8 mouse cellular contexts compared by ENCODE assay signal in the genomic region with DNA sequence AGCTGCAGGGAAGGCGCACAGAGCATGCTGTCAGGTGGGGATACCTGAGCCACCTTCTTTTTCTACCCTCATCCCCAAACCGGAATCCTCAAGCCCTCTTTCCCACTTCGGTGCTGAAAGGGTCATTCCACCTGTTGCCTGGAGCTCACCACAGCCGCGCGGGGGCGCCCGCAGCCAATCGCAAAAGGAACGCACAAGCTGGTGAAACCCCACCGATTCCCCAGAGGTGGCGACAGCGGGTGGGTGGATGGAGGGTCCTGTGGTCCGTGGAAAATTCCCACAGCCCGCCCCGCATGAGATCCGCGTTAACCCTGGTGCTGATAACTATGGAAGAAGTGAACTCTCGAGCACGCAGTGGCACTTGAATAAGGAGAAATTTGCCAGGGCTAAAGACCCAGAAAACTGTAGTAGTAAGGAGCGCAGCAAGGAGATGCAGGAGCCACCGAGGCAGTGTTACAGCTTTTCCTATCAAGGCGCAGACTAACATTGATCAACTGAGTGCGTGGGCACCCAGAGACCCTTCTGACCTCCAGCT. TPM values are rescaled to one million over a fixed set of nuclear protein-coding genes. Genes with fewer than 3 reads are reported as not detected.
A peak's percentile ranks its signal among the peaks of the same experiment; 100 is the strongest.
DNase-seq lines count a peak whose midpoint lies in the region; ATAC-seq and TF ChIP-seq lines count a peak whose summit lies in the region.

No protein-coding gene starts in this region.

- no peaks in the 10 kb centered on the region for H3K9me3 ChIP-seq in heart, embryonic 10.5 days
- no peaks in the 10 kb centered on the region for H3K9me3 ChIP-seq in kidney, postnatal 0 days (replicated peaks; ENCODE audit: low read length)
- no peaks in the 10 kb centered on the region for H3K9me3 ChIP-seq in liver, embryonic 14.5 days (ENCODE audit: control insufficient read depth, low read length)

- no peak for ATAC-seq in kidney, postnatal 0 days (replicated peaks; ENCODE audit: low FRiP score, low read depth)
- no peak for ATAC-seq in liver, embryonic 14.5 days (ENCODE audit: insufficient read depth)

- H3K4me1 ChIP-seq in heart, embryonic 10.5 days = peaks cover 33% of the 10 kb centered on the region
- H3K4me1 ChIP-seq in kidney, postnatal 0 days (replicated peaks; ENCODE audit: insufficient read depth, low read length) = peaks cover 4% of the 10 kb centered on the region; the same call in 1 of the 2 replicates
- H3K4me1 ChIP-seq in liver, embryonic 14.5 days (replicated peaks; ENCODE audit: control insufficient read depth in 2 of 2, insufficient read depth in 2 of 2, low read length in 1 of 2) = no peaks in the 10 kb centered on the region

- no peak overlapping the region for H3K9ac ChIP-seq in kidney, postnatal 0 days (ENCODE audit: low read depth, low read length)
- H3K9ac ChIP-seq in liver, embryonic 14.5 days (replicated peaks) = no peak overlapping the region

- TF ChIP-seq EP300 in liver, embryonic 14.5 days (IDR thresholded peaks at IDR 0.05; ENCODE audit: low read depth) = no peak

- WGBS in heart, embryonic 10.5 days = 3% methylated on average over 24 of the region's 24 CpGs
- WGBS in kidney, postnatal 0 days = 1% methylated on average over 24 of the region's 24 CpGs
- WGBS in liver, embryonic 14.5 days (ENCODE audit: insufficient replicate concordance) = 3% methylated on average over 24 of the region's 24 CpGs

- 0 out of 2 replicates have a peak overlapping the region, but pooled peaks have one; percentile 29 for H3K27ac ChIP-seq in heart, embryonic 10.5 days
- H3K27ac ChIP-seq in kidney, postnatal 0 days = no peak overlapping the region
- H3K27ac ChIP-seq in liver, embryonic 14.5 days = no peak overlapping the region

- H3K36me3 ChIP-seq in heart, embryonic 10.5 days = no peaks in the 10 kb centered on the region
- H3K36me3 ChIP-seq in kidney, postnatal 0 days (ENCODE audit: insufficient read depth, low read length) = no peaks in the 10 kb centered on the region
- no peaks in the 10 kb centered on the region for H3K36me3 ChIP-seq in liver, embryonic 14.5 days (replicated peaks; ENCODE audit: control insufficient read depth, insufficient read depth, low read depth)

- peaks cover 91% of the 10 kb centered on the region for H3K27me3 ChIP-seq in heart, embryonic 10.5 days (ENCODE audit: insufficient read depth, poor library complexity, severe bottlenecking)
- H3K27me3 ChIP-seq in kidney, postnatal 0 days (ENCODE audit: insufficient read depth, low read length) = peaks cover 32% of the 10 kb centered on the region
- peaks cover 63% of the 10 kb centered on the region for H3K27me3 ChIP-seq in liver, embryonic 14.5 days (ENCODE audit: control insufficient read depth, insufficient read depth, low read length)

- H3K4me3 ChIP-seq in heart, embryonic 10.5 days = peak overlapping the region; percentile 64
- peak overlapping the region; percentile 47; the same call in 1 of the 2 replicates for H3K4me3 ChIP-seq in kidney, postnatal 0 days (replicated peaks; ENCODE audit: low read depth, low read length)
- H3K4me3 ChIP-seq in liver, embryonic 14.5 days (ENCODE audit: insufficient read depth in 1 of 2, low read depth in 2 of 2, low read length in 2 of 2) = no peak overlapping the region

- DNase-seq in A20 (ENCODE audit: low read depth, low spot score) = peak; percentile 76
- DNase-seq in WW6 (ENCODE audit: low read depth, low spot score) = peak; percentile 86
- peak; percentile 88 for DNase-seq in embryo, embryonic 11 days
- peak; percentile 92 for DNase-seq in heart, embryonic 10.5 days (ENCODE audit: low spot score)
- DNase-seq in kidney, postnatal 0 days (ENCODE audit: low spot score) = peak; percentile 81
- peak in 2 of 3 experiments; percentile 26 to 30 for DNase-seq in liver, embryonic 14.5 days (ENCODE audit: low read depth in 3 of 3, low spot score in 3 of 3)
- peak; percentile 80 for DNase-seq in ovary, postnatal 14 days (ENCODE audit: low spot score)
- DNase-seq in thymus, postnatal 0 days (ENCODE audit: low spot score) = peak; percentile 81

- H3K4me2 ChIP-seq in kidney, postnatal 0 days (ENCODE audit: low read length) = peak overlapping the region; percentile 23
- no peak overlapping the region for H3K4me2 ChIP-seq in liver, embryonic 14.5 days (ENCODE audit: low read depth)

- TF ChIP-seq CTCF in kidney, postnatal 0 days (IDR thresholded peaks at IDR 0.05; ENCODE audit: low read depth) = peak; percentile 92
- TF ChIP-seq CTCF in liver, embryonic 14.5 days (IDR thresholded peaks at IDR 0.05; ENCODE audit: low read depth) = peak; percentile 92

RNA-seq across cellular contexts. Expression of a gene that starts 2.0 kb away (rescaled TPM):
- polyA plus RNA-seq in heart, embryonic 10.5 days (2016; fragmentation: Nextera tagmentation; extraction: Ambion mirVana) = 1.6 and 5.8 TPM in 2 replicates
- polyA plus RNA-seq in kidney, postnatal 0 days (2015; fragmentation: Nextera tagmentation; extraction: Ambion mirVana) = 5.3 and 7.4 TPM in 2 replicates
- 0.18 and 0.30 TPM in 2 replicates for polyA plus RNA-seq in liver, embryonic 14.5 days (2012; rRNA removed)
- 0.18 TPM in 1 of 2 replicates, not detected in the other for polyA plus RNA-seq in liver, embryonic 14.5 days (2014; fragmentation: Nextera tagmentation; extraction: Ambion mirVana)
- polyA plus RNA-seq in thymus, postnatal 0 days (2015; fragmentation: Nextera tagmentation; extraction: Ambion mirVana) = 0.18 TPM in 1 of 2 replicates, not detected in the other

RNA-seq across cellular contexts. Expression of a gene that starts 11.0 kb away (rescaled TPM):
- 6.7 and 9.3 TPM in 2 replicates for polyA plus RNA-seq in heart, embryonic 10.5 days (2016; fragmentation: Nextera tagmentation; extraction: Ambion mirVana)
- 0.24 and 0.28 TPM in 2 replicates for polyA plus RNA-seq in kidney, postnatal 0 days (2015; fragmentation: Nextera tagmentation; extraction: Ambion mirVana)
- 0.07 and 0.13 TPM in 2 replicates for polyA plus RNA-seq in liver, embryonic 14.5 days (2012; rRNA removed)
- 0.67 and 1.0 TPM in 2 replicates for polyA plus RNA-seq in liver, embryonic 14.5 days (2014; fragmentation: Nextera tagmentation; extraction: Ambion mirVana)
- polyA plus RNA-seq in thymus, postnatal 0 days (2015; fragmentation: Nextera tagmentation; extraction: Ambion mirVana) = 0.56 and 0.86 TPM in 2 replicates

RNA-seq across cellular contexts. Expression of a gene that starts 13.8 kb away (rescaled TPM):
- 127 and 134 TPM in 2 replicates for polyA plus RNA-seq in heart, embryonic 10.5 days (2016; fragmentation: Nextera tagmentation; extraction: Ambion mirVana)
- polyA plus RNA-seq in kidney, postnatal 0 days (2015; fragmentation: Nextera tagmentation; extraction: Ambion mirVana) = 122 TPM in 2 replicates
- polyA plus RNA-seq in liver, embryonic 14.5 days (2012; rRNA removed) = 16.9 and 20.4 TPM in 2 replicates
- polyA plus RNA-seq in liver, embryonic 14.5 days (2014; fragmentation: Nextera tagmentation; extraction: Ambion mirVana) = 34.6 and 37.5 TPM in 2 replicates
- polyA plus RNA-seq in thymus, postnatal 0 days (2015; fragmentation: Nextera tagmentation; extraction: Ambion mirVana) = 116 and 120 TPM in 2 replicates

RNA-seq across cellular contexts. Expression of a gene that starts 15.4 kb away (rescaled TPM):
- polyA plus RNA-seq in heart, embryonic 10.5 days (2016; fragmentation: Nextera tagmentation; extraction: Ambion mirVana) = 28.5 and 29.9 TPM in 2 replicates
- polyA plus RNA-seq in kidney, postnatal 0 days (2015; fragmentation: Nextera tagmentation; extraction: Ambion mirVana) = 12.2 and 13.9 TPM in 2 replicates
- 4.0 and 4.3 TPM in 2 replicates for polyA plus RNA-seq in liver, embryonic 14.5 days (2012; rRNA removed)
- polyA plus RNA-seq in liver, embryonic 14.5 days (2014; fragmentation: Nextera tagmentation; extraction: Ambion mirVana) = 4.8 and 5.1 TPM in 2 replicates
- polyA plus RNA-seq in thymus, postnatal 0 days (2015; fragmentation: Nextera tagmentation; extraction: Ambion mirVana) = 1.7 and 2.9 TPM in 2 replicates

RNA-seq across cellular contexts. Expression of a gene that starts 25.5 kb away (rescaled TPM):
- polyA plus RNA-seq in heart, embryonic 10.5 days (2016; fragmentation: Nextera tagmentation; extraction: Ambion mirVana) = 22.7 and 28.2 TPM in 2 replicates
- polyA plus RNA-seq in kidney, postnatal 0 days (2015; fragmentation: Nextera tagmentation; extraction: Ambion mirVana) = 26.5 and 27.4 TPM in 2 replicates
- 29.5 and 30.9 TPM in 2 replicates for polyA plus RNA-seq in liver, embryonic 14.5 days (2012; rRNA removed)
- 20.9 and 25.9 TPM in 2 replicates for polyA plus RNA-seq in liver, embryonic 14.5 days (2014; fragmentation: Nextera tagmentation; extraction: Ambion mirVana)
- 16.5 and 18.7 TPM in 2 replicates for polyA plus RNA-seq in thymus, postnatal 0 days (2015; fragmentation: Nextera tagmentation; extraction: Ambion mirVana)

Comparison
In these comparisons a context has a peak if more than half of its experiments do, and no peak if none do; other contexts are left out.
1. DNase-seq: peak in every context shown above with its lines; median percentile 92 in heart, embryonic 10.5 days; 88 in embryo, embryonic 11 days; 86 in WW6; 81 in kidney, postnatal 0 days; 81 in thymus, postnatal 0 days; 80 in ovary, postnatal 14 days; 76 in A20; 28 in liver, embryonic 14.5 days.
2. H3K4me3 ChIP-seq: peak in heart, embryonic 10.5 days (single experiment) and kidney, postnatal 0 days (single experiment); none in liver, embryonic 14.5 days (0 of 2).